Mouse (Mus musculus): Measurements from ENCODE around the gene Col7a1.

Col7a1 gene

GRCm38 (mm10) chr9:108953081-108953636 is at the start of gene Col7a1:
Gene Col7a1, plus strand, starts transcription at chr9:108953586.
- DNase-seq, result no peak

DNA sequence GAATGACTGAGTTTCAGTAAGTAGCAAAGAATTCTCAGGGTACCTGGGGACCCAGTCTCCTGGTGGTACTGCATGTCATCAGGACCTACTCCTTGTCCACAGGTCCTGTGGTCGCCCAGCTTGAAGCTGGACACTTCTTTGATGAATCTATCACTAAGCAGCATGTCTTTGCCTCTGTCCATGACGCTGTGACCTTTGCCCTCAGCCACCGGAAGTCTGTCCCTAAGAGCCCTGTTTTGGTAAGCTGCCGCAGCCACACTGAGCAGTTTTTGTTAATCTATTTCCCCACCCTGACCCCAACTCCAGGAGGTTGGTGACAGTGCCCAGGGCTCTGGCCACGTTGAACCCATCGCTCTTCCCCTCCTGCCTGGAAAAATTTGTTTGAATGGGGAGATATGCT is 41.1 kb upstream of the Col7a1 start:
- DNase-seq, result peak; percentile 28

DNA sequence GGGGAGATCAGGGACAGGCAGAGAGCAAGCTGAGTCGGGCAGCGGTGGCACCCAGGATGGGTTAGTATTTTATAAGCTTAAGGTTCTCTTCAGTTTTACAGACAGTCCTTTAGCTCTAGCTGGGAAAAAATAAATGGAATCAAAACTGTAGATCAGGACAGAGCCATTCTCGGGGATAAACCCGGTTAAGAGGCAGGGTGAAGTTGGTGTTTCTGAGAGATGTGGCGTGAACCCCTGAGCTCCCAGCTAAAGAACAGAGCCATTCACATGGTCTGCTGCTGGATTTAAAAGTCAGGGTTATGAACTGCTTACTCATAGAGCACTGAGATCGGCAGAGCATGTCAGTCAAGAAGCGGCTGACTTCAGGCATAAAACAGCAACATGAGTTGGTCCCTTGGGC is 40.2 kb upstream of the Col7a1 start:
- DNase-seq, result no peak

DNA sequence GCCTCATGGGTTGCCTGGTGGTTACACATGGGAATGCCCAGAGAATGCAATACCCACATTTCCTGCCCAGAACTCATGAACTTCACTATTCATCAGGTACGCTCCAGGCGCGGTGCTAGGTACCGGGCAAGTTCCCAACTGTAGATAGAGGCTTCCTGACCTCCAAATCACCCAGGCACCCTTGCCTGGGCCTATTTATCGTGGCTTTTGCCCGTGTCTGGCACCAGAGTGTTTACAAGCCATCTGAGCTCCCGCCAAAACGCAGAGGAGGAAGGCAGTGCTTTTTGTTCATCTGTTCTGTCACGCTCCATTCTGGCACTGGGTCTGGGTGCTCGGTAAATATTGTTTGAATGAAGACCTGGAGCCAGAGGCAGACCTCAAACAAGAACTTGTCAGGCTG is 39.8 kb upstream of the Col7a1 start:
- DNase-seq, result no peak

DNA sequence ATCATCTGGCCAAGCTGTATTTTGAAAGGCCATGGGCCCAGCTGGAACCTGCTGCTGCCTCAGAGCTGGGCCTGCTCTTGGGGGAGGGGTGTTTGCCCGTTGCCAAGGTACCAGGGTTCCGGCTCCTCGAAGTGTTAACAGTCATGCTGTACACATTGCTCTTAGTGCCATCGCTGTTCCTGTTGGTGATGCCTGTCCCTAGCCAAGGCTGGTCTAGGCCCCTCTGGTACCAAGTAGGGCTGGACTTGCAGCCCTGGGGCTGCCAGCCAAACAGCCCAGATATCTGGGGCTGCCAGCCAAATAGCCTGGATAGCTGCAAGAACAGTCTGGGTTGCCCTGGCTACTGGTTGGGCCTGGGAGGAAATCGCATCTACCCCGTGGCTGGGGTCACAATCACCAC is 38.9 kb upstream of the Col7a1 start, which contains the start of gene Tmem89:
Tmem89 (plus strand) TSS at position 129 of the 400 bp plus-strand sequence.
- DNase-seq, result no peak

DNA sequence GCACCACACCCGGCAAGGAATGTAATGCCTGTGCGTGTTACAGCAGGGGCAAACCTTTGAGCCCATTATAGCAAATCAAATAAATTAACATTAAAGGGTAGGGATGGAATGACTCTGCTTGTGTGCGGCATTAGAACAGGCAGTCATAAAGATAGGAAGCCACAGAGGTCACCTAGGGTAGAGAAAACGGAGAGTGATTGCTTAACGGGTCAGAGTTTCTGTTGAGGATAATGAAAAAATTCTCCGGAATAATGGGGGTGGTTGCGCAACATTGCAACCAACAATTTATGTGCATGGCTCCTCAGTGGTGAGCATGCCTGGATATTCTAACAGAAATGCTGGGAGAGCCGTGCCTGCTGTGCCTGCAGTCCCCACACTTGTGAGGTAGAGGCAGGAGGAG is 27.5 kb upstream of the Col7a1 start:
- DNase-seq, result peak; percentile 33

GRCm38 (mm10) chr9:108928424-108928823 is 25.0 kb upstream of the Col7a1 start:
- no peak for DNase-seq

- DNase-seq, result no peak
Measured at GRCm38 (mm10) chr9:108935991-108936390, 17.4 kb upstream of the Col7a1 start.

DNA sequence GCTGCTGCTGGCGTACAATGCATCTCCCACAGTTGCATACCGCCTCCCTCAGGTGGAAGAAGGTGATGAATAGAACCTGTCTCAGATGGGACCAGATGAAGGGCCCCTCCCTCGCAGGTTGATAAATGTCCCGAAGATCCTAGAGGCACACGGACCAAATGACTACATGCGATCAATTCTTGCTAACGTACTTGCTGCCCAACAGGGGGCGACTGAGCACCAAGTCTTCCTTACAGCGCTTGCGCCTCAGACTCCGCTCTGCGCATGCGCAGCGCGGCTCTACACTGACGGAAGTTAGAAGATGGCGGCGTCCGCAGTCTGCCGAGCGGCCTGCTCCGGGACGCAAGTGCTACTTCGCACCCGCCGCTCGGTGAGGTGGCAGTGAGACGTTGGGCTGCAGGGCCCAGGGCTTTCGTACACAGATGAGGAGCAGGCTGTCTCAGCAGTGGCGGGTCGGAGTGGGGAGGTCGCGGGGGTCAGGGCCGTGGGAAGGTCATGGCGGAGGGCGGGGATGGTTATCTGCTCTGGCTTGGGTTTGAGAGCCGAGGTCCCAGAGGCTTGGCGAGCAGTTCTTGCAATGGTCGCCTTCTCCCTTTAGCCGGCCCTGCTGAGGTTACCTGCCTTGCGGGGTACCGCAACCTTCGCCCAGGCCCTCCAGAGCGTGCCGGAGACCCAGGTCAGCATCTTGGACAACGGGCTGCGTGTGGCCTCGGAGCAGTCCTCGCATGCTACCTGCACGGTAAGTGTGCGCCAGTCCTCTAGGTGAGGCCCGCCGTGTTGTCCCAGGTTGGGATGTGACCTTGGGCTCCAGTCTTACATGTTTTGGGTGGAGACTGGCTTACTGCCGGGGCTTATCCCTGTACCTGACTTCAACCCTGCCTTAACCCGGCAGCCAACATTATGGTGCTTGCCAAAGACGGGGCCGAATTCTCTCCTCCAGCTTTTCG is 16.7 kb upstream of the Col7a1 start, which contains the start of gene Uqcrc1:
Uqcrc1 (plus strand) TSS at position 216 of the 947 bp plus-strand sequence.
- peak; percentile 95 for DNase-seq

GRCm38 (mm10) chr9:108945111-108945510 is 8.3 kb upstream of the Col7a1 start:
- no peak for DNase-seq

GRCm38 (mm10) chr9:108945608-108946007 is 7.8 kb upstream of the Col7a1 start:
- no peak for DNase-seq

DNA sequence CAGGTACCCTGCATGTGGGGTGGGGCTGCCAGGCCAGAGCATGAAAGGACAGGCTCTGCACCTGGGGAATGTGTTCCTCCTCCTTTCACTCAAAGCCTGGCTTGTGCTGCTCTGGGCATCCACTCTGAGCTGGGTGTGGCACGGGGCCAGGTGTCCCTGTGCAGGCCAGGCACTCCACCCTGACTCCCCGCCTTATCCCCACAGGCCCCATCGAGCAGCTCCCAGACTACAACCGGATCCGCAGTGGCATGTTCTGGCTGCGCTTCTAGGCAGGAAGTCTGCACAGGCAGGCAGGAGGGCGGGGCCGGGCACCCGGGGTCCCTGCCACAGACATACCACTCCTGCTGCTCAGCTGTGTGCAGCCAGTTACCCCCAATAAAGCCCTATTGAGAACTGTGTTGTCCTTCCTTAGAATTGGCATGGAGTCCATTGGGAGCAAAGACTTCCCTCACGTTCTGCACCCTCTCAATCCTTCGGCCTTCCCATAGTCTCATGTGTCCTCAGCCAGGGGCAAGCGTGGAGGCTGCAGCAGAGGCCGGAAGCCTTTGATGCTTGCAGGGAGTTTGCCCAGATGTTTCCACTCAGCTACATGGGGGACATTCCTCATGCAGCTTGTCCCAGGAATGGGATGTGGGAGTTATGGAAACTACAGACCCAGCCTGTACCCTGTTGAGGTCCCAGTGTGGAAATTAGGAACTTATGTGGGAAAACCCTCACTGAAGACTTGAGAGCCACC is 4.0 kb upstream of the Col7a1 start:
- peak; percentile 24 for DNase-seq

GRCm38 (mm10) chr9:108949967-108950728 is 3.2 kb upstream of the Col7a1 start:
- DNase-seq, result no peak

DNA sequence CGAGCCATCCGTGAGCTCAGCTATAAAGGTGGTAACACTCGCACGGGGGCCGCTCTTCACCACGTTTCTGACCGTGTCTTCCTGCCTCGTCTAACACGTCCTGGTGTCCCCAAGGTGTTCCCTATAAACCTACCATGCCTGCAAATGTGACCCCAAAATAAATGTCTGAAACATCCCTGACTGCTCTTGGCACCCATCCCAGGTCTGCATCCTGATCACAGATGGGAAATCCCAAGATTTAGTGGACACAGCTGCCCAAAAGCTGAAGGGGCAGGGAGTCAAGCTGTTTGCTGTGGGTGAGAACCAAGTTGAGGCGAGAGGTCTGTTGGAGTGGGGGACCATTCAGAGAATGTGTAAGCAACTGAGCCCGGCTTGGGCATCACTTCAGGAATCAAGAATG is 1.9 kb downstream of the Col7a1 start:
- no peak for DNase-seq

GRCm38 (mm10) chr9:108955846-108956245 is 2.5 kb downstream of the Col7a1 start:
- peak; percentile 73 for DNase-seq

GRCm38 (mm10) chr9:108963577-108963976 is 10.2 kb downstream of the Col7a1 start:
- no peak for DNase-seq

GRCm38 (mm10) chr9:108964338-108964737 is 11.0 kb downstream of the Col7a1 start:
- no peak for DNase-seq

GRCm38 (mm10) chr9:108970623-108971022 is 17.2 kb downstream of the Col7a1 start:
- DNase-seq, result no peak

DNA sequence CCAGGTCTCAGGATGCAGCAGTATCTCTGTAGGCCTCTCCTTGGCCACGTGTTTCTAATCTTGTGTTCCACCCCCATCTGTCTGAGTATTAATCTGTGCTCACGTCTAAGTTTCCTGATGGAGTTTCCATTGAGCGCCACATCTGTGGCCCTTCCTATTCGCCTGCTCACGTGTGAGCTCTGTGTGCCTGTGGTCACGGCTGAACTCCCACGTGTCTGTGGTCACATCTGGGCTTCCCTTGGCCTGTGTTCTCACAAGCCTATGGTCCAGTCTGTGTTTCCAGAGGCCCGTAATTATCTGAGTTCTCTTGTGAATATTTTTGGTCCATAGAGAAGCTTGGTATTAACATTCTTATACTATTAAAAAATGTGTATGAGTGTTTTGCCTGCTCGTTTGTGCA is 23.1 kb downstream of the Col7a1 start:
- no peak for DNase-seq

GRCm38 (mm10) chr9:108977966-108978365 is 24.6 kb downstream of the Col7a1 start:
- no peak for DNase-seq

- DNase-seq, result no peak
Measured at GRCm38 (mm10) chr9:108982498-108982897, 29.1 kb downstream of the Col7a1 start.

DNA sequence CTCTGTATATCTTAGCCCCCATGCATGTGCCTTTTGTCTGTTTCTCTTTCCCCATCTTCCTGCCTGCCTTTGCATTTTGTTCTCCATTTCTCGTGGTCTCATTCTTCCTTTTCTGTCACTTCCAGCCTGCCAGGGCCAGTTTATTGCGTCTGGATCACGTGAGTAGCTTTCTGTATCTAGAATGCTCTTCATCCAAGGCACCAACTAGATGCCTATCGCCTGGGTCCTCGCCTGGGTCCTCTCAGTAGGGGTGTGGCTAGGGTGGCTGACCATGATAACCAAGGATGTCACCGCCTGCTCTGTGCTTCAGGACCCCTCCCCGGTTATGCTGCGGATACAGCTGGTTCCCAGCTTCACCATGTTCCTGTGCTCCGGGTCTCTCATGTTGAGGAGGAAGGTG is 29.8 kb downstream of the Col7a1 start:
- DNase-seq, result no peak

DNA sequence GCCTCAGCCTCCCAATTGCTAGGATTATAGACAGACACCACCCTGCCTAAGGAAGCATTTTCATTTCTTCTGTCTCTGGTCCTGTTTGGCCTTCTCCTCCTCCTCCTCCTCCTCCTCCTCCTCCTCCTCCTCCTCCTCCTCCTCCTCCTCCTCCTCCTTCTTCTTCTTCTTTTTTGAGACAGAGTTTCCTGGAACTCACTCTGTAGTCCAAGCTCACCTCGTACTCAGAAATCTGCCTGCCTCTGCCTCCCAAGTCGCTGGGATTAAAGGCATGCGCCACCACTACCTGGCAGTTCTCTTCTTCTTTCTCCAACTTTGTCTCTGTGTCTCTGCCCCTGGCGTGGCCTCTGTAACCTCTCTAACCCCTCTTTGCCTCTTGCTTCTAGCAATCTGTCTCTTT is 32.3 kb downstream of the Col7a1 start, which contains the start of gene Ucn2:
Ucn2 (plus strand) TSS at position 301 of the 400 bp plus-strand sequence.
- no peak for DNase-seq

Measured in kidney, adult 9 months (tissue).